7 mouse cellular contexts compared by ENCODE assay signal in the genomic region with DNA sequence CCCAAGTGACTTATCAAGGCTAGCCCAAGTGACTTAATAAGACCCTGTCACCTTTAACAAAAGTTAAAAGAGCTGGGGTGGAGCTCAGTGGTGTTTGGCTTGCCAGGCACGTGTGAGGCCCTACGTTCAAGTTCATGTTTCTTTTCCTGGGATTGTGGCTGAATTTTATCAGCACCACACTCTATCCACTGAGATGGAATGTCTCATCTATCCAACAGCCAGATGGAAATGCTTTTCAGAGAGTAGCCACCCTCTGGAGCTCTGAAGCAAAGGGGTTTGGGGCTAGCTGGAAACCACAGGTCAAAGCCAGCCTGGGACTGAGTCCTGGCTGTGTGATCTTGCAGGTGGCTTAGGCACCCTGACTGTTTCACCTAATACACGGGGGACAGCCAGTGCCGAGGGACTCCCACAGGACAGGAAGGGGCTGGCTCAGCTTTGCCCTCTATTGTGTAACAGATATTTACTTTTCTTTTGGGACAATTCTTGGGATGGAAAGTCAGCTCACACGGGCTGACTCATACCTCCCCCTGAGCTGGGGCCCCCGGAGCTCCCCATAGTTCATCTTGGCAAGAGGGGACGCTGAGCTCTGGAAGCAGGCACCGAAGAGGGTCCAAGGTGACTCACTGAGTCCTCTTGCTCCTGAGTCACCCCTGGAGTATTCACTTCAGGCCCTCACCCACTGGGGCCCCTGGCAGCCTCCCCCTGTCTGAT. TPM values are rescaled to one million over a fixed set of nuclear protein-coding genes. Genes with fewer than 3 reads are reported as not detected.
DNase-seq lines count a peak whose midpoint lies in the region; ATAC-seq lines count a peak whose summit lies in the region.

No protein-coding gene starts in this region.

- no peaks in the 10 kb centered on the region for H3K36me3 ChIP-seq in limb, embryonic 15.5 days
- no peaks in the 10 kb centered on the region for H3K36me3 ChIP-seq in limb, embryonic 10.5 days
- no peaks in the 10 kb centered on the region for H3K36me3 ChIP-seq in stomach, embryonic 16.5 days (ENCODE audit: control insufficient read depth, insufficient read depth, low read length)

- DNase-seq in limb, embryonic 10.5 days (ENCODE audit: low spot score) = no peak
- DNase-seq in adrenal gland, postnatal 36 days = peak; percentile 27 to 41
- DNase-seq in heart, postnatal 36 days = peak; percentile 30 to 54
- DNase-seq in yolk sac, embryonic 10.5 days (ENCODE audit: low spot score) = no peak
- no peak for DNase-seq in cerebellum, postnatal 25 days

- intact Hi-C loops in heart, postnatal 36 days (cut with DNase I) = no loop called here

- peaks cover 39% of the 10 kb centered on the region for H3K4me1 ChIP-seq in limb, embryonic 15.5 days
- peaks cover 21% of the 10 kb centered on the region for H3K4me1 ChIP-seq in limb, embryonic 10.5 days
- peaks cover 44% of the 10 kb centered on the region; the same call in 1 of the 2 replicates for H3K4me1 ChIP-seq in stomach, embryonic 16.5 days (ENCODE audit: control insufficient read depth, insufficient read depth, low read length)

- ATAC-seq in limb, embryonic 15.5 days (ENCODE audit: insufficient number of reproducible peaks, low FRiP score, low TSS enrichment, low read depth) = no peak
- ATAC-seq in stomach, embryonic 16.5 days (ENCODE audit: insufficient read depth, low FRiP score) = peak; percentile 14

- no peak overlapping the region for H3K4me2 ChIP-seq in limb, embryonic 15.5 days
- peak overlapping the region; percentile 12; the same call in 1 of the 2 replicates for H3K4me2 ChIP-seq in stomach, embryonic 16.5 days (ENCODE audit: low read depth, low read length)

- H3K9me3 ChIP-seq in limb, embryonic 15.5 days = no peaks in the 10 kb centered on the region
- no peaks in the 10 kb centered on the region for H3K9me3 ChIP-seq in limb, embryonic 10.5 days (replicated peaks)
- no peaks in the 10 kb centered on the region for H3K9me3 ChIP-seq in stomach, embryonic 16.5 days (replicated peaks; ENCODE audit: control insufficient read depth, low read length)

- 63% methylated on average over 8 of the region's 8 CpGs for WGBS in limb, embryonic 15.5 days
- WGBS in limb, embryonic 10.5 days = 79% methylated on average over 8 of the region's 8 CpGs
- WGBS in stomach, embryonic 16.5 days = 44% methylated on average over 8 of the region's 8 CpGs

- H3K27me3 ChIP-seq in limb, embryonic 15.5 days = peaks cover 46% of the 10 kb centered on the region
- H3K27me3 ChIP-seq in limb, embryonic 10.5 days (ENCODE audit: low read depth, poor library complexity, severe bottlenecking) = peaks cover 49% of the 10 kb centered on the region
- H3K27me3 ChIP-seq in stomach, embryonic 16.5 days (ENCODE audit: control insufficient read depth, insufficient read depth, low read length) = peaks cover 26% of the 10 kb centered on the region

- no peak overlapping the region for H3K9ac ChIP-seq in limb, embryonic 15.5 days
- no peak overlapping the region for H3K9ac ChIP-seq in stomach, embryonic 16.5 days (ENCODE audit: low read length)

- H3K4me3 ChIP-seq in limb, embryonic 15.5 days = no peak overlapping the region
- H3K4me3 ChIP-seq in limb, embryonic 10.5 days = no peak overlapping the region
- H3K4me3 ChIP-seq in stomach, embryonic 16.5 days (replicated peaks; ENCODE audit: low read length) = no peak overlapping the region

- peak overlapping the region; percentile 71 for H3K27ac ChIP-seq in limb, embryonic 15.5 days
- H3K27ac ChIP-seq in limb, embryonic 10.5 days = no peak overlapping the region
- H3K27ac ChIP-seq in stomach, embryonic 16.5 days (ENCODE audit: low read length) = peak overlapping the region; percentile 96

RNA-seq across cellular contexts. Expression of a gene that starts 3.5 kb away (rescaled TPM):
- polyA plus RNA-seq in limb, embryonic 15.5 days (2015; fragmentation: Nextera tagmentation; extraction: Ambion mirVana) = 72.6 and 79.3 TPM in 2 replicates
- polyA plus RNA-seq in limb, embryonic 10.5 days (2016; fragmentation: Nextera tagmentation; extraction: Ambion mirVana) = 2.3 and 3.0 TPM in 2 replicates
- 1 to 10 TPM; 2.0 to 4.7 TPM for total RNA-seq in adrenal gland, postnatal 36 days (2021)
- total RNA-seq in heart, postnatal 36 days (2021) = 1 to 10 TPM; 4.9 to 6.7 TPM
- polyA plus RNA-seq in stomach, embryonic 16.5 days (2015; fragmentation: Nextera tagmentation; extraction: Ambion mirVana) = 62.8 and 101 TPM in 2 replicates

RNA-seq across cellular contexts. Expression of a gene that starts 11.2 kb away (rescaled TPM):
- polyA plus RNA-seq in limb, embryonic 15.5 days (2015; fragmentation: Nextera tagmentation; extraction: Ambion mirVana) = 0.09 and 0.29 TPM in 2 replicates
- polyA plus RNA-seq in limb, embryonic 10.5 days (2016; fragmentation: Nextera tagmentation; extraction: Ambion mirVana) = 0.04 TPM in 1 of 2 replicates, not detected in the other
- total RNA-seq in adrenal gland, postnatal 36 days (2021) = under 1 TPM in 1 of 2 experiments, not detected in 1; 0.13 TPM
- under 1 TPM; 0.51 to 0.78 TPM for total RNA-seq in heart, postnatal 36 days (2021)
- 0.09 and 0.27 TPM in 2 replicates for polyA plus RNA-seq in stomach, embryonic 16.5 days (2015; fragmentation: Nextera tagmentation; extraction: Ambion mirVana)

Comparison
In these comparisons a context has a peak if more than half of its experiments do, and no peak if none do; other contexts are left out.
1. RNA of a gene that starts 3.5 kb away (polyA plus RNA-seq): 72.6 to 79.3 TPM in limb, embryonic 15.5 days and 62.8 to 101 TPM in stomach, embryonic 16.5 days; 2.3 to 3.0 TPM in limb, embryonic 10.5 days; every median in the first group is over 10 times any median in the second.
2. DNase-seq: peak in adrenal gland, postnatal 36 days (2 of 2) and heart, postnatal 36 days (2 of 2); none in limb, embryonic 10.5 days (single experiment), yolk sac, embryonic 10.5 days (single experiment) and cerebellum, postnatal 25 days (0 of 2).